Mouse (Mus musculus) embryonic facial prominence, embryonic 10.5 days (tissue): Measurements from ENCODE around the gene Prelid1. TPM values are rescaled to one million over a fixed set of nuclear protein-coding genes. Genes with fewer than 3 reads are reported as not detected.

Source experiments
- DNase-seq: peaks from one replicate; pipeline ENCODE4 v3.0.0-alpha.2; 2017; ENCODE audit warnings: low spot score
- H3K27ac ChIP-seq: fragments of 300-500 bp; sonication (generic); replicated peaks from 2 replicates; pipeline ENCODE4 v1.5.1; 2016; ENCODE audit warnings: mild to moderate bottlenecking
- H3K27me3 ChIP-seq: fragments of 300-500 bp; sonication (generic); replicated peaks from 2 replicates; pipeline ENCODE4 v1.6.1; 2016; ENCODE audit warnings: low read depth, mild to moderate bottlenecking; ENCODE audit not compliant: poor library complexity, severe bottlenecking
- H3K36me3 ChIP-seq: fragments of 300-500 bp; sonication (generic); replicated peaks from 2 replicates; pipeline ENCODE4 v1.6.1; 2016; ENCODE audit warnings: mild to moderate bottlenecking, moderate library complexity
- H3K4me1 ChIP-seq: fragments of 300-500 bp; sonication (generic); 2 replicates; pipeline ENCODE4 v1.6.1; 2016
- H3K4me3 ChIP-seq: fragments of 300-500 bp; sonication (generic); 2 replicates; pipeline ENCODE4 v1.5.1; 2016; ENCODE audit warnings: mild to moderate bottlenecking, moderate library complexity
- H3K9me3 ChIP-seq: fragments of 300-500 bp; sonication (generic); 2 replicates; pipeline ENCODE4 v1.6.1; 2016; ENCODE audit warnings: mild to moderate bottlenecking
- WGBS: fragments of 180-500 bp; shearing (Covaris S2); methylation state at CpG from one replicate; pipeline ENCODE4 v1.1.7; 2016; 5-methylcytosine and 5-hydroxymethylcytosine counted together
- polyA plus RNA-seq: library from polyadenylated mRNA; unstranded; fragments of >200 nt; fragmentation: Nextera tagmentation; extraction: Ambion mirVana; gene quantifications from 2 replicates; pipeline ENCODE4 v1.2.1, GENCODE M21; 2016

The Prelid1 gene
- polyA plus RNA-seq, 1 experiment from 2014 or later = 460 TPM

DNA sequence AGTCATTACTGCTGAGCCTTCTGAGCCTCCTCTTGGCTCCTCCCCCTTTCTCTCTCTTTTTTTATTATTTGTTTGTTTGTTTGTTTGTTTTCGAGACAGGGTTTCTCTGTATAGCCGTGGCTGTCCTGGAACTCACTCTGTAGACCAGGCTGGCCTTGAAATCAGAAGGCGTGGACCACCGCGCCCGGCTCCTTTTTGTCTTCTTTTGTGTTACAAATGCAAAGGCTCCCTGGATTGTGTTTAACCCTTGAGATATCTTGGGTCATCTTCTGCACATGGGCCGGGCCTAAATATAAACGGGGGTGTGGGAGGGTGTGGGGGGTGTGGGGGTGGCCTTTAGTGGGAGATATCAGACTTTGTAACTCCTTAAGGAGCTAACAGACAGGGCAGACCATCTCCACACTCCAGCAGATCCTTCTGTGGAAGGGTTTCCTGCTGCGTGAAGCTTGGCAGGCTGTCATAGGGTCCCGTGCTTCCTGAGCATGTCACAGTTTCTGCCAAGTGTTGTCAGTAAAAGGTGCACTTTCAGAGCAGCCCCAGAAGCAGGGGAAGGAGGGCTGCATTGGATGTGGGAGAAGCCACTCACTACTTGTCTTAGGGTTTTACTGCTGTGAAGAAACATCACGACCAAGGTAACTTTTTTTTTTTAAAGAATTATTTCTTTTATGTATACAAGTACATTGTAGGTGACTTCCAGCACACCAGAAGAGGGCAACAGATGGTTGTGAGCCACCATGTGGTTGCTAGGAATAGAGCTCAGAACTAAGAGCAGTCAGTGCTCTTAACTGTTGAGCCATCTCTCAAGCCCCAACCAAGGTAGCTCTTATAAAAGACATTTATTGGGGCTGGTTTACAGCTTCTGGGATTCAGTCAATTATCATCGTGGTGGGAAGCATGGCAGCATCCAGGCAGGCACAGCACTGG lies 18.1 kb downstream of the Prelid1 start:
- Histone ChIP-seq H3K27me3 (no peaks in the 10 kb centered on the region), H3K4me1 (peaks cover 7% of the 10 kb centered on the region; the same call in 1 of the 2 replicates), H3K27ac (no peak overlapping the region), H3K36me3 (no peaks in the 10 kb centered on the region; the same call in 1 of the 2 replicates), H3K9me3 (no peaks in the 10 kb centered on the region), H3K4me3 (no peak overlapping the region)
- 73% methylated on average over 12 of the region's 12 CpGs for WGBS
- DNase-seq = no peak

DNA sequence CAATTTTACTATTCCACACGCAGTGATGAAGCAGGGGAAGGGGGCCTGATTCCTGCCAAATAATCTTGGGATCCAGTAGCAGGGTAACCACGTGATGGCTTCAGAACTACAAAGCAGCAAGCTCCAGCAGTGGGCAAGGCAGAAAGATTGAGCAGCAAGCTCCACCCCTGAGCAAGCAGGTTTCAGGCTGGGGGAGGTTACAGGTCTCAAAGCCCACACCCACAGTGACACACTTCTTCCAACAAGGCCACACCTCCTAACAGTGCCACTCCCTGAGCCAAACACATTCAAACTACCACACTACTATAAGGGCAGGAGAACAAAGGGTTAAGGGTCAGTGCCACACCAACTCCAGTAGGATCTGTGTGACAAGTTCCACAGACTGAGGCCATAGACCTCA lies 19.0 kb downstream of the Prelid1 start:
- WGBS = 42% methylated on average over 2 of the region's 2 CpGs
- no peak overlapping the region for H3K27ac ChIP-seq

DNA sequence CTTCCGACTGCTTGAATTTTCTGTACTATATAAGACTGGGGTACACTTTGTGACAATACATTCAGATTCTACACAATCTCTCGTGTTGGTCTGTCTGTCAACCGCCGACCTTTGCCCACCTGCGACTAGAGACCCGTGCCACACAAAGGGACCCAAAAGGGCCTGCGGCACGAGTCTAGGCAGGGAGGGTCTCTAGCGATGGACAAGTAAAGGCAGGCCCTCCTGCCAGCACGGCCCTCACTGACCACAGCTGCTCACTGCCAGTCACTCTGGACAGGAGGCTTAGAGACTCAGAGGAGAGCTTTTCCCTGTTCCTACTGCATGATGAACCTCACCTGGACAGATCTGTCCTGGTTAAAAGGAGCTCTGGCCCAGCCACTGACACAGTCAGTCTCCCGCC lies 22.2 kb downstream of the Prelid1 start:
- H3K36me3 ChIP-seq = peaks cover 40% of the 10 kb centered on the region
- no peaks in the 10 kb centered on the region for H3K27me3 ChIP-seq
- DNase-seq = no peak
- H3K9me3 ChIP-seq = no peaks in the 10 kb centered on the region
- 44% methylated on average over 11 of the region's 11 CpGs for WGBS
- no peak overlapping the region for H3K27ac ChIP-seq
- H3K4me3 ChIP-seq = no peak overlapping the region
- H3K4me1 ChIP-seq = peaks cover 2% of the 10 kb centered on the region; the same call in 1 of the 2 replicates

More for the DNA sequence above, 19.0 kb downstream of the Prelid1 start:
- Histone ChIP-seq H3K9me3 (no peaks in the 10 kb centered on the region), H3K4me3 (no peak overlapping the region), H3K36me3 (peaks cover 8% of the 10 kb centered on the region), H3K4me1 (peaks cover 7% of the 10 kb centered on the region; the same call in 1 of the 2 replicates), H3K27me3 (no peaks in the 10 kb centered on the region)
- DNase-seq = no peak

DNA sequence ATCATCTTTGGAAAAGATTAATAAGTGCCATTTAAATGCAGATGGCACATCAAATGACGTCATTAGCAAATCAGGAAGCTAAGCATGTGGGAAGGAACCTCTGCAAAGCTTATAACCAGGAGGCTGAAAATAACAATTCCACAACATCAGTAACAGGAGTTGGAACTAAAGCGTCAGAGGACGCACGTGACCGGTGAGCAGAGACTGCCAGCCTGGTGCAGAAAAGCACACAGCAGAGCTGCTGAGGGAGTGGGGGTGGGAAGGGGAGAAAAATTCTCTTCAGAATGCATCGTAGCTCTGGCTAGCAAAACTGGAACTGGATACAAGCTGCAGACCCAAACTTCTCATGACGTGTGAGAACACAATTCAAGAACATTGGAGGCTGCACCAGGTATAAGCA lies 24.0 kb downstream of the Prelid1 start:
- Histone ChIP-seq H3K4me3 (no peak overlapping the region), H3K9me3 (no peaks in the 10 kb centered on the region), H3K27me3 (no peaks in the 10 kb centered on the region), H3K4me1 (no peaks in the 10 kb centered on the region), H3K27ac (no peak overlapping the region), H3K36me3 (peaks cover 57% of the 10 kb centered on the region)
- no peak for DNase-seq
- WGBS = 90% methylated on average over 7 of the region's 7 CpGs

DNA sequence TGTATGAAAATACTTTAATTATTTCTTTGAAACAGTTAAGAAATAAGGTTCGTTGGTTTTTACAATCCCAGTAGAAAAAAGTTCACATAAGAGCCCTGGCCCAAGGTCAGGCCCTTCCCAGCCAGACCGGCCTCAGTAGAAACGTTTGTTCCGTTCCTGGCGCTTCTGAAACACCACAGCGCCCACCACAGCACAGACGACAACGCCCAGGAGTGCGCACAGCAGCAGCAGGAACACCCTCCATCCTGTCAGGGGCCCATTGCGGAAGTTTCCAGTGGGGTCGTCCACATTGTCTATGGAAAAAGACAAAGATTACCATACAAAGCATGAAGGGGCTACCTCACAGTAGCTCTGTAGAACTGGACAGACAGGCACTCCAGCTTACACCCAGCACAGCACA lies 26.4 kb downstream of the Prelid1 start:
- Histone ChIP-seq H3K9me3 (no peaks in the 10 kb centered on the region), H3K27ac (no peak overlapping the region), H3K4me1 (no peaks in the 10 kb centered on the region), H3K27me3 (no peaks in the 10 kb centered on the region), H3K4me3 (no peak overlapping the region), H3K36me3 (peaks cover 80% of the 10 kb centered on the region)
- WGBS = 91% methylated on average over 11 of the region's 11 CpGs
- DNase-seq = no peak

DNA sequence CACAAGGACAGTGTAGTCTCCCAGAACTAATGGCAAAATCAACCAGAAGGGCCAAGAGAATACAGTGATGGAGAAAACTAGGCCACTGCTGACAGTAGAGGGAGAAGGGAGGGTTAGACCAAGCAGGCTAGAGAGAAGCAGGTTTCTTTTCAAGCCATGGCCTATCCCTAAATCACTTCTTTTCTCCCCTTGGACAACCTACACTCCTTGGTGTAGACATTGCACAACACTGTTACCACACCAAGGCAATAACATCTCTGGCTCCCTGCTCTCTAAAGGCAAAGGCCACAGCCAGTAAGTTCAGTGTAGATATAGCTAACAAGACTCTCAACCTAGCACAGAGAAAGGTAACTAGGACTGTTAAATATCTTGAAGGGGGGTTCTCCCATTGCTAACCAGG lies 40.8 kb downstream of the Prelid1 start:
- Histone ChIP-seq H3K27ac (no peak overlapping the region), H3K9me3 (no peaks in the 10 kb centered on the region), H3K4me1 (peaks cover 18% of the 10 kb centered on the region), H3K36me3 (peaks cover 51% of the 10 kb centered on the region), H3K4me3 (peak overlapping the region; percentile 99), H3K27me3 (no peaks in the 10 kb centered on the region)
- DNase-seq = no peak

DNA sequence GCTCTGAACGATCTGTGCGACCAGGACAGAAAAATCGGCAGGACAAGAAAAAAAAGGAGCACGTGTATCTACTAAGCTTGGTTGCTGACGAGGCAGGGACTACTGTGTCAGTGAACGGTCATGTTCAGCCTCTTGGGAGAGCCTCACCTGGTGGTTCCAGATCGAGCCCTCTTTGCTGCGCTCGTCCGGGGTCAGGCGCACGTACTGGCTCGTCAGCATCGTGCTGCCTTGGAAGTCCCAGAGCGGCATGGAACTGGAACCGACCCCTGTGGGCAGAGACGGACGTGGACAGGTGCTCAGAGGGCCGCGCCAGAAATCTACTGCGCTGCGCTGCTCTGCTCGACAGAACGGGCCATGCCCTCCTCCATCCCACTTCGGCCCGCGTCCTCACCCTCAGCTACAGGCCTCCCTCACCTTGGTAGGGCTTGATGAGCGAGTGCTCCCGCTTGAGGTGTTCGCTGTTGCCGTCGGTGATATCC lies 41.7 kb downstream of the Prelid1 start:
- 1% methylated on average over 32 of the region's 32 CpGs for WGBS

DNA sequence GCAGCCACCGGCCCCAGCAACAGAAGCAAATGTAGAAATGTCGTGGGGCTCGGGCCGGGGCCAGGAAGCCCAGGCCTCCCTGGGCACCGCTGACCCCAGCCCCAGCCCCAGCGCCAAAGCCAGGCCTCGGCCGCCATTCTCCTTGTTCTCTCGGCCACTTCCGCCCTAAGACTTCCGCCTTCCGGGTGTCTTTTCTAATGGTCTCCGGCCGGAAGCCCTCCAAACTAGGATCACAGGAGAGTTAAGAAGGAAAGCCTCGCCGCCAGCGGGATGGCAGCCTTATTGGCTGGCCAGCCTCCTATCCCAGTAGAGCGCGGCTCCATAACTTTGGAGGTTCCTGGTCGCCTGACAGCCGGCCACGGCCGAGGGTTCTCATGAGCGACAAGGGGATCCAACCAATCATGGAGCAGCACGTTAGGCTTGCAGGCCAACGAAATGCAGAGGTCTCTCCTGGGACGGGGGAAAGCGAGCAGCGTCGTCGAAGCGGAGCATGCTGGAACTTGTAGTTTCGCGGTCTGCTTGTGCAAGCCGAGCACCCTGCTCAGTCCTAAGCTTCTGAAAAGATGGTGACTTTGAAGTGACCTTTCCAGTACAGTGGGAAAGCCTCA lies 42.3 kb downstream of the Prelid1 start, which contains the start of gene Lman2:
TSS of gene Lman2 (minus strand) at position 331 of the 608 bp plus-strand sequence.
- Histone ChIP-seq H3K27me3 (no peaks in the 10 kb centered on the region), H3K4me1 (peaks cover 18% of the 10 kb centered on the region), H3K27ac (peak within 1 kb of the TSS; percentile 92), H3K9me3 (no peaks in the 10 kb centered on the region), H3K36me3 (peaks cover 37% of the 10 kb centered on the region), H3K4me3 (peak within 1 kb of the TSS; percentile 99)
- peak; percentile 97 for DNase-seq
- under 1% methylated on average over 35 of the region's 35 CpGs for WGBS

More for the DNA sequence above, 41.7 kb downstream of the Prelid1 start:
- H3K27ac ChIP-seq = peak overlapping the region; percentile 92
- H3K9me3 ChIP-seq = no peaks in the 10 kb centered on the region
- no peak for DNase-seq
- H3K4me1 ChIP-seq = peaks cover 18% of the 10 kb centered on the region
- H3K4me3 ChIP-seq = peak overlapping the region; percentile 99
- H3K27me3 ChIP-seq = no peaks in the 10 kb centered on the region
- H3K36me3 ChIP-seq = peaks cover 42% of the 10 kb centered on the region

DNA sequence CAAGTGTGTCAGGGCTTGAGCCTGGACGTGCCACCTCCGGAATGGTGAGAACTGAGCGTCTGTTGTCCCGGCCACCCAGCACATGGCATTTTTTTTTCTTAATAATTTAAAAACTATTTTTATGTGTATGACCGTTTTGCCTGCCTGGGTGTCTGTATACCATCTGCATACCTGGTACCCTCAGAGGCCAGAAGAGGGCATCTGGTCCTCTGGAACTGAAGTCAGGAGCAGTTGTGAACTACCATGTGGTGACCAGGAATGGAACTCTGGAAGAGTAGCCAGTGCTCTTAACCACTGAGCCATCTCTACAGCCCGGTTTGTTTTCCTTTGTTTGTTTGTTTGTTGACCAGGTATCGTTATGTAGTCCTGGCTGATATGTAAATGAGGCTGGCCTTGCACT lies 48.1 kb downstream of the Prelid1 start:
- WGBS = 78% methylated on average over 7 of the region's 7 CpGs

DNA sequence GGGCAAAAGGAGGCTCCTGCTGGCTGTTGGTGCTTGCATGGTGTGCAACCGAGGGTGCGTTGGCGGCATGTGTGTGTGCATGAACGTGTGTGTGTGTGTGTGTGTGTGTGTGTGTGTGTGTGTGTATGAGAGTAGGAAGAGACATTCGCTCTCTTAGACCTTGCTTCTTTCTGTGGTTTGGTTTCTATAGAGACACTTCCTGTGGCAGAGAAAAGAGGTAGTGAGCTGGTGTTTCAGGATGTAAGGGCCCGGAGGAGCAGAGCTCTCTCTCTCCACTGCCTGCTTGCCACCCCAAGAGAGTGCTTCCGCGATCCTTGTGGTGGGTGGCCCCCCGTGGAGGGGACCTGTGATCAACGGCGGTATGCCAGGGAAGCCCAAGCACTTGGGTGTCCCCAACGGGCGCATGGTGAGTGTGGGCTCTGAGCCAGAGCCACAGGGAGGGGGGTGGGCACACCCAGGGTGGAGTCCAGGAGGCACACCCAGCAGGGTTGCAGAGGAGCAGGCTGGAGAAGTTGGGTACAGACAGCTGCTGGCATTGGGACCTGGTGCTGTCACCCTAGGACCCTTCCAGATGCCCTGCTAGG lies 49.3 kb downstream of the Prelid1 start, which contains the start of gene Rgs14:
TSS of gene Rgs14 (plus strand) at position 202 of the 584 bp plus-strand sequence.
- Histone ChIP-seq H3K9me3 (no peaks in the 10 kb centered on the region), H3K4me3 (peak within 1 kb of the TSS; percentile 19; the same call in 1 of the 2 replicates), H3K27ac (no peak within 1 kb of the TSS; the same call in 1 of the 2 replicates), H3K36me3 (no peaks in the 10 kb centered on the region), H3K27me3 (peaks cover 40% of the 10 kb centered on the region), H3K4me1 (peaks cover 9% of the 10 kb centered on the region)
- DNase-seq = no peak
- WGBS = 66% methylated on average over 13 of the region's 13 CpGs

More for the DNA sequence above, 48.1 kb downstream of the Prelid1 start:
- no peak for DNase-seq
- H3K27me3 ChIP-seq = peaks cover 28% of the 10 kb centered on the region
- H3K4me1 ChIP-seq = peaks cover 9% of the 10 kb centered on the region
- H3K36me3 ChIP-seq = no peaks in the 10 kb centered on the region
- no peak overlapping the region for H3K4me3 ChIP-seq
- H3K9me3 ChIP-seq = no peaks in the 10 kb centered on the region
- H3K27ac ChIP-seq = no peak overlapping the region

DNA sequence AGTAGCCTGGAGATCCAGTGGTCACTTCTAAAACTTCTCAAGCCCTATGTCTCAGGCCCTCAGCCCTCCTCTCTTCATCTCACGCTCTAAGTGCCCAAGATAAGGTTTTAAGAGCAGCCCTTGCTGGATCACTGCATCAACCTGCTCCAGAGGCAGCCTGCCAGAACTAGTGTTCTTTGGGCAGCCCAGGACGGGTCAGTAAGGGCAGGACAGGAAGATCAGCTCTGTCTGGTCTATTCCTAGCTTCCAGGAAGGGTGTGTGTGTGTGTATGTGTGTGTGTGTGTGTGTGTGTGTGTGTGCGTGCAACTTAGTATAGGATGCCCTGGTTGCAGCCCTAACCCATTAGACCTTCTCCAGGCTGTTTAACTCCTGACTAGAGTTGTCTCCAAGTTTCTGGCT lies 49.9 kb downstream of the Prelid1 start:
- no peak overlapping the region for H3K27ac ChIP-seq
- H3K27me3 ChIP-seq = peaks cover 46% of the 10 kb centered on the region
- no peaks in the 10 kb centered on the region for H3K9me3 ChIP-seq
- H3K4me1 ChIP-seq = peaks cover 9% of the 10 kb centered on the region
- H3K36me3 ChIP-seq = no peaks in the 10 kb centered on the region
- no peak overlapping the region for H3K4me3 ChIP-seq
- no peak for DNase-seq
- 68% methylated on average over 3 of the region's 3 CpGs for WGBS

DNA sequence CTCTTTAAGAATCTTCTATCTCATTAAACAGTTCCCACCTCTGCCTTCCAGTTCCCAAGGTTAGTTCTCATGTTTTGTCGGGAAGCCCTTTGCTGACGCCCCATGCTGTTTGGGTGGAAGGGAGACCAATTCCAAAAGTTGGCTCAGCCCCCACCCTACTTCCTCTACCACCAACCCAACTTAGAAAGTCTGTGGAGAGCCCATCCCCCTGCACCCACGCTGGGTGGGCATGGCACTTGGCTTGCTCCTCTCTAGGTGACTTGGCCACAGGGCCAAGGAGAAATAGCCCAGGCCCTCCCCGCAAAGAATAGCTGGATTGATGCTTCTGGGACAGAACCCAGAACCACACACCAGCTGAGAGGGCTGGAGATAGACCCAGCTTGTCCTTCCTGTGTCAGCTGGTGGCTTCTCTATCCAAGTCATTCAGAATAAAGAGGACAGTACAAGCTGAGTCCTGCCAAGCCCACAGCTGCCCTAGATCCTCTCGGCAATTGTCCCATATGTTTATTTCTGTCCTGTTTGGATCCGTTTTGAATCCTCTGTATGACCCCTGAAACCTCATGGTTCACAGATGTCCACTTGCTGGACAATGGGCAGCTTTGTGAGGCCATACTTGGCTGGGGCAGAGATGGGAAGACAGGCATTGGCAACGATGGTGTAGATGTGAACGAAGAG lies 50.8 kb downstream of the Prelid1 start:
- Histone ChIP-seq H3K4me3 (no peak overlapping the region), H3K4me1 (peaks cover 9% of the 10 kb centered on the region), H3K9me3 (no peaks in the 10 kb centered on the region), H3K36me3 (no peaks in the 10 kb centered on the region), H3K27me3 (peaks cover 54% of the 10 kb centered on the region), H3K27ac (no peak overlapping the region; the same call in 1 of the 2 replicates)
- 58% methylated on average over 8 of the region's 8 CpGs for WGBS
- no peak for DNase-seq
